19 mouse cellular contexts compared by ENCODE assay signal in the genomic region with DNA sequence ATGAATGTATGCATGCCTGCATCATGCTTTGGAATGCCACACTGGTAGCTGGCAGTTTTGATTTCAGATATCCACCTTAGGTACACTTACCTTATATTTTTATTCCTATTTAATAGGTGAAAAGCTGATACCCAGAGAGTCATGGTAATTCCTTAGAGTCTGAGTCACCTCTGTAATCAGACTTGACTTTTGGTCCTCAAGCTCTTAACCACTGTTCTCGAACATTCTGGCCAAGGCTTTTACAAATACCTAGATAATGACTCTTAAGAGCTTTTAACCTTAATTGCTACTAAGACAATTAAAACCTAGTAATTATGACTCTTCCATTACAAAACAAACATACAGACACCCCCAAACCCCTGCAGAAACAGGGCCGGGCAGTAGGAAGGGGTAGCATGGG. TPM values are rescaled to one million over a fixed set of nuclear protein-coding genes. Genes with fewer than 3 reads are reported as not detected.
DNase-seq lines count a peak whose midpoint lies in the region; ATAC-seq and TF ChIP-seq lines count a peak whose summit lies in the region.
"Had no signal": no experiment of that assay in that cellular context is flagged by ENCODE, and none has a peak within 500 bp of the region (broad histone marks: within the 10 kb centered on the region; RNA-seq: fewer than 3 reads in every experiment).

No protein-coding gene starts in this region.

- H3K36me3 ChIP-seq in intestine, embryonic 16.5 days (ENCODE audit: control insufficient read depth, insufficient read depth, low read length) = 0 out of 2 replicates have a peak, but pooled peaks cover 4% of the 10 kb centered on the region
- no peaks in the 10 kb centered on the region for H3K36me3 ChIP-seq in intestine, embryonic 15.5 days
- peaks cover 38% of the 10 kb centered on the region for H3K36me3 ChIP-seq in small intestine, adult 2 months (ENCODE audit: control insufficient read depth, insufficient read depth, low read length)
- H3K36me3 ChIP-seq in forebrain, embryonic 16.5 days (ENCODE audit: control insufficient read depth, insufficient read depth) = peaks cover 6% of the 10 kb centered on the region; the same call in 1 of the 2 replicates

- H3K9ac ChIP-seq in intestine, embryonic 16.5 days (ENCODE audit: low read depth, low read length) = no peak overlapping the region
- H3K9ac ChIP-seq in intestine, embryonic 15.5 days = no peak overlapping the region
- no peak overlapping the region for H3K9ac ChIP-seq in forebrain, embryonic 16.5 days (replicated peaks; ENCODE audit: low read depth, low read length)
- H3K9ac ChIP-seq: embryonic facial prominence, embryonic 12.5 days; forebrain, embryonic 12.5 days; forebrain, postnatal 0 days; hindbrain, embryonic 13.5 days had no signal

- H3K9me3 ChIP-seq in intestine, embryonic 16.5 days (ENCODE audit: control insufficient read depth, low read length) = no peaks in the 10 kb centered on the region
- H3K9me3 ChIP-seq in intestine, embryonic 15.5 days = no peaks in the 10 kb centered on the region
- H3K9me3 ChIP-seq in forebrain, embryonic 16.5 days (ENCODE audit: control insufficient read depth, low read length) = no peaks in the 10 kb centered on the region
- H3K9me3 ChIP-seq: embryonic facial prominence, embryonic 12.5 days; forebrain, embryonic 12.5 days; hindbrain, embryonic 13.5 days had no signal

- peak overlapping the region; percentile 70 for H3K27ac ChIP-seq in intestine, embryonic 16.5 days (ENCODE audit: low read length)
- no peak overlapping the region for H3K27ac ChIP-seq in intestine, embryonic 15.5 days
- peak overlapping the region; percentile 70; the same call in 1 of the 2 replicates for H3K27ac ChIP-seq in bone marrow, adult 2 months (ENCODE audit: control insufficient read depth, insufficient read depth, low read depth, low read length, poor library complexity)
- peak overlapping the region; percentile 87 for H3K27ac ChIP-seq in bone marrow macrophage, adult 2 months (ENCODE audit: insufficient read depth, low read depth, low read length)
- peak overlapping the region; percentile 53; the same call in 1 of the 2 replicates for H3K27ac ChIP-seq in small intestine, adult 2 months (ENCODE audit: insufficient read depth, low read depth, low read length)
- H3K27ac ChIP-seq in forebrain, embryonic 16.5 days (ENCODE audit: low read length) = no peak overlapping the region
- H3K27ac ChIP-seq: embryonic facial prominence, embryonic 12.5 days; forebrain, embryonic 12.5 days; hindbrain, embryonic 13.5 days; hindbrain, postnatal 0 days had no signal

- 67% methylated on average over 2 of the region's 2 CpGs for WGBS in intestine, embryonic 16.5 days
- WGBS in intestine, embryonic 15.5 days = 76% methylated on average over 2 of the region's 2 CpGs
- WGBS in bone marrow, adult 2 months = 57% methylated on average over 2 of the region's 2 CpGs
- WGBS in small intestine, adult 2 months = 43% methylated on average over 2 of the region's 2 CpGs
- WGBS in forebrain, embryonic 16.5 days = 77% methylated on average over 2 of the region's 2 CpGs

- no peak for TF ChIP-seq CTCF in bone marrow, adult 2 months (IDR thresholded peaks at IDR 0.05; ENCODE audit: control insufficient read depth, insufficient read depth, low read length)
- no peak for TF ChIP-seq CTCF in bone marrow macrophage, adult 2 months (IDR thresholded peaks at IDR 0.05; ENCODE audit: low read depth, low read length)
- TF ChIP-seq CTCF in small intestine, adult 2 months (IDR thresholded peaks at IDR 0.05; ENCODE audit: extremely low read depth, insufficient read length, insufficient replicate concordance, low read depth, low read length) = no peak

- no peak overlapping the region for H3K4me2 ChIP-seq in intestine, embryonic 16.5 days (ENCODE audit: low read depth, low read length)
- no peak overlapping the region for H3K4me2 ChIP-seq in intestine, embryonic 15.5 days (replicated peaks)
- no peak overlapping the region for H3K4me2 ChIP-seq in forebrain, embryonic 16.5 days (ENCODE audit: low read length)
- H3K4me2 ChIP-seq: embryonic facial prominence, embryonic 12.5 days; forebrain, embryonic 12.5 days; heart, embryonic 11.5 days; hindbrain, embryonic 13.5 days had no signal

- H3K4me1 ChIP-seq in intestine, embryonic 16.5 days (ENCODE audit: control insufficient read depth, insufficient read depth, low read length) = peaks cover 4% of the 10 kb centered on the region; the same call in 1 of the 2 replicates
- no peaks in the 10 kb centered on the region for H3K4me1 ChIP-seq in intestine, embryonic 15.5 days (replicated peaks)
- peaks cover 4% of the 10 kb centered on the region; the same call in 1 of the 2 replicates for H3K4me1 ChIP-seq in bone marrow, adult 2 months (ENCODE audit: control insufficient read depth, insufficient read depth, low read length)
- H3K4me1 ChIP-seq in bone marrow macrophage, adult 2 months (ENCODE audit: control insufficient read depth, insufficient read depth, low read length) = peaks cover 73% of the 10 kb centered on the region
- peaks cover 7% of the 10 kb centered on the region; the same call in 1 of the 2 replicates for H3K4me1 ChIP-seq in small intestine, adult 2 months (ENCODE audit: control insufficient read depth, insufficient read depth, insufficient read length, low read length)
- no peaks in the 10 kb centered on the region; the same call in 1 of the 2 replicates for H3K4me1 ChIP-seq in forebrain, embryonic 16.5 days (replicated peaks; ENCODE audit: control insufficient read depth, insufficient read depth, low read length)
- H3K4me1 ChIP-seq: forebrain, embryonic 12.5 days; hindbrain, embryonic 13.5 days had no signal

- H3K4me3 ChIP-seq in intestine, embryonic 16.5 days (ENCODE audit: low read length) = no peak overlapping the region
- H3K4me3 ChIP-seq in intestine, embryonic 15.5 days (replicated peaks) = no peak overlapping the region
- H3K4me3 ChIP-seq in bone marrow, adult 2 months (replicated peaks; ENCODE audit: control insufficient read depth, low read depth, low read length) = no peak overlapping the region
- H3K4me3 ChIP-seq in bone marrow macrophage, adult 2 months (ENCODE audit: insufficient read depth, low read length) = 0 out of 2 replicates have a peak overlapping the region, but pooled peaks have one; percentile 21
- H3K4me3 ChIP-seq in small intestine, adult 2 months (ENCODE audit: low read depth, low read length) = no peak overlapping the region
- H3K4me3 ChIP-seq in forebrain, embryonic 16.5 days (replicated peaks; ENCODE audit: low read length) = no peak overlapping the region
- H3K4me3 ChIP-seq: embryonic facial prominence, embryonic 12.5 days; forebrain, embryonic 12.5 days; hindbrain, embryonic 13.5 days had no signal

- H3K27me3 ChIP-seq in intestine, embryonic 16.5 days (replicated peaks; ENCODE audit: control insufficient read depth, insufficient read depth, low read length) = no peaks in the 10 kb centered on the region
- no peaks in the 10 kb centered on the region for H3K27me3 ChIP-seq in intestine, embryonic 15.5 days (replicated peaks)
- no peaks in the 10 kb centered on the region for H3K27me3 ChIP-seq in small intestine, adult 2 months (ENCODE audit: control insufficient read depth, insufficient read depth, low read length)
- H3K27me3 ChIP-seq in forebrain, embryonic 16.5 days (replicated peaks; ENCODE audit: control insufficient read depth, insufficient read depth, low read length) = no peaks in the 10 kb centered on the region
- H3K27me3 ChIP-seq: embryonic facial prominence, embryonic 12.5 days; forebrain, embryonic 12.5 days; hindbrain, embryonic 13.5 days had no signal

- DNase-seq in gastrocnemius, postnatal 25 days = no peak
- DNase-seq: adrenal gland, adult 8-10 months; adrenal gland, postnatal 36 days; cerebellum, adult 11-12 months; cerebellum, adult 9-10 months; cerebellum, postnatal 25 days; forebrain, postnatal 0 days; gastrocnemius, postnatal 36 days had no signal

- ATAC-seq in intestine, embryonic 16.5 days = peak; percentile 21; the same call in 1 of the 2 replicates
- ATAC-seq in intestine, embryonic 15.5 days = no peak
- ATAC-seq in forebrain, embryonic 16.5 days = no peak
- ATAC-seq: forebrain, postnatal 0 days; hindbrain, postnatal 0 days had no signal

- TF ChIP-seq POLR2A in bone marrow, adult 2 months (IDR thresholded peaks at IDR 0.05; ENCODE audit: borderline replicate concordance, control insufficient read depth, low read depth, low read length) = no peak
- no peak for TF ChIP-seq POLR2A in bone marrow macrophage, adult 2 months (IDR thresholded peaks at IDR 0.05; ENCODE audit: borderline replicate concordance, low read depth, low read length)
- no peak for TF ChIP-seq POLR2A in small intestine, adult 2 months (IDR thresholded peaks at IDR 0.05; ENCODE audit: low read depth, low read length)

RNA-seq across cellular contexts. Expression of gene Slc23a2, which starts 51.2 kb away (rescaled TPM):
- 12.0 and 13.5 TPM in 2 replicates for polyA plus RNA-seq in intestine, embryonic 16.5 days (2015; fragmentation: Nextera tagmentation; extraction: Ambion mirVana)
- 12.8 and 13.0 TPM in 2 replicates for polyA plus RNA-seq in intestine, embryonic 15.5 days (2015; fragmentation: Nextera tagmentation; extraction: Ambion mirVana)
- polyA plus RNA-seq in bone marrow, adult 2 months (2011; ENCODE audit: insufficient read depth, insufficient read length, low replicate concordance, missing spikeins) = 3.9 and 12.2 TPM in 2 replicates
- 47.7 and 53.5 TPM in 2 replicates for polyA plus RNA-seq in bone marrow macrophage, adult 2 months (2012; ENCODE audit: insufficient read depth, insufficient read length, missing spikeins)
- polyA plus RNA-seq in small intestine, adult 2 months (2012; rRNA removed) = 16.9 and 18.5 TPM in 2 replicates
- 32.7 and 37.2 TPM in 2 replicates for polyA plus RNA-seq in forebrain, embryonic 16.5 days (2015; fragmentation: Nextera tagmentation; extraction: Ambion mirVana)
- 1 to 10 TPM; 6.7 to 7.5 TPM for total RNA-seq in gastrocnemius, postnatal 25 days (2021)

Comparison
In these comparisons a context has a peak if more than half of its experiments do, and no peak if none do; other contexts are left out.
1. H3K27ac ChIP-seq: peak in intestine, embryonic 16.5 days (single experiment), bone marrow, adult 2 months (single experiment), bone marrow macrophage, adult 2 months (single experiment) and small intestine, adult 2 months (single experiment); none in intestine, embryonic 15.5 days (single experiment) and forebrain, embryonic 16.5 days (single experiment).